Mouse (Mus musculus) adrenal gland, adult 8-10 months (tissue): ENCODE measurements at regions not wholly inside any gene's neighbourhood (a gene's known extent, or its start where the extent isn't known, plus 50 kb on each side); places are given as distances from the start of the nearest gene placed in this dataset.

Source experiments
- DNase-seq: peaks from one replicate; pipeline ENCODE4 v3.0.0; 2022

DNA sequence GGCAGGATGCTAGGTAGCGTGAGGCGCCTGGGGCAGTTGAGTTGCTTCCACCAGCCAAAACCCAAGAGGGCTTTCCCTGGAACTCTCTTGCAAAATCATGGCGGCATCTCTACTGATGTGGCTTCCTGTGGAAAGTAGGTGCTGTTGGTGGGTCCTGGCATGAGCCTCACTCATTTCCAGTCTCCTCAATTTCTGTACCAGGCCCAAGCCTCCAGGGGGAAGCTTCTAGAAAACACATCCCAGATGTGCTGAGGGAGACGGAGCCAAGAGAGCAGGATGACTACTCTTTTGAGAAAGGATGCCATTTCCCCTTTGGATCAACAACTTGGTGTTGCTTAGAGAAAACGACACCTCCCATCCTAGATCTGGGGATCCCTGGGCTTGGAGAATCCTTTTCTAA lies 50.9 kb upstream of the 1600014C23Rik start:
- DNase-seq = no peak
